Mouse (Mus musculus) right cerebral cortex, postnatal 14 days (tissue): ENCODE measurements around the gene Frmd6.

Experiments
- DNase-seq: peaks from one replicate; pipeline ENCODE4 v3.0.0; 2022

Gene Frmd6

DNA sequence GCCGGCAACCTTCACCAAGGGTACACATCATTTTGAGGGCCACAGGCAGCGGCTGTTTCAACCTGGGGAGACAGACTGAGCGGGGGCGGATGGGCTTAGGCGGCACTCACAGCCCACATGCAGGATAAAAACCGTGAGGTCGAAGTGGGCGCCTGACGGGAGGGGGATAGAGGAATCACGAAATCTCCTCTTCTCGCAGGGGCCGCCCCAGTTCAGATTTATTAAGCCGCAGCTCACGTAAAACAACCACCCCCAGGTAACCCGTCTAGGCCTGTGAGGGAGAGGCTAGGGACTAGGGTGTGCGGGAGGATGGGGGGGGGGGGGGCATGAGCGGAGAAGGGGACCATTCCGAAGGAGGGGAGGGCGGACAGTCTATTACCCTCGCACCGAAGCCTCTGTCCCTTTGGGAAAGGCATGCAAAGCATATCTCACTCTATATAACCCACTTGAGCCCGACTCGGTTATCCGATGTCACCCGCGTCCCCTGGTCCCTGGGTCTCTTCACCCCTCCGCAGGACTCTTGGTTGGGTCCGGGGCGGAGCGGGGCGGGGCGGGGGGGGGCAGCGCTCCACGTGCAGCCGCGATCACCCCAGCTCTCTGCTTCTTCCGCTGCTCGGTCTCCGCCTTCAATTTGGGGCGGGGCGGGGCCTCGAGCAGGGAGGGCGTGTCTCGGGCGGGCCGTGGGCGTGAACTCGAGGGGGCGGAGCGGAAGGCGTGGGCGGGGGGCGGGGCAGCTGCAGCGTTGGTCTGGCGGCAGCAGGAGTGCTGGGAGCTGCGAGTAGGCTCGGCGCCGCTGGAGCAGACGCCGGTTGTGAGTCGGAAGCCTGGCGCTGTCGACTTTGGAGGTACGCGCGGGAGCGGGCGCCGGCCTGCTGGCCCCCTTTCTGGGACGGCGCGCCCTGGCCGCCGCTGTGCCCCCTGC, at the start of gene Frmd6:
Gene Frmd6, plus strand, starts transcription at position 786 of the 922 bp plus-strand sequence.
- DNase-seq = peak; percentile 93

DNA sequence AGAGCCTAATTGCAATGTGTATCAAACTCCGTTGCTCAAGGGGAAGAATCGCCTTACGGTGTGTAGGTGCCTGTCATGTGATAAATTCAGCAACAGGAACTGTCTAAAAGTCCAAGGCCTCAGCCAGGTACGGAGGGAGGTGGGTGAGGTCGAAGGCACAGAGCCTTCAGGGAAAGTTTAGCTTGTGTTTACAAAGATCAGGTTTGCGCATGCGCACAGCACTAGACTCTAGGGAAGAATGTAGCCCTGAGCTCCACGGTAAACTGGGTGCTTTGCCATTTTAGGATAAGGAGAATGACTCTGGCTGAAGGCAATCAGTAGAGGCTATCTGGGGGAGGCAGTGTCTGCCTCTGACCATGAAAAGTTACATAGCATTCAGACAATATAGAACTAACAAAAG, 49.7 kb upstream of the Frmd6 start:
- DNase-seq = no peak

DNA sequence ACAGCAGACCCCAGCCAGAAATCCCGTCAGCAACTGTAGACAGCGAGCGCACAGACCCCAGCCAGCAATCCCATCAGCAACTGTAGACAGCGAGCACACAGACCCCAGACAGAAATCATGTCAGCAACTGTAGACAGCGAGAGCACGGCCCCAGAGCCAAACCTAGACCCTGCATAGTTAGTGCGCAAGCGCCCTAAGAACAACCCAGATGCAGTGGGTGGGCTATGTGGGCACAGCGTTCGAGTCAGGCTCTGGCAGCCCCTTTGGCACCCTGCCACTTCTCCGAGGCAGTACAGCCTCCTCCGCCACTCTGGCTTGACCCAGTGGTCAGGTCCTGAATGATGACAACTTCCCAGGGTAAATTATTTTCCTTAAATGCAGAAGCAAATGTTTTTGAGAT, 48.6 kb upstream of the Frmd6 start:
- DNase-seq = peak; percentile 41

DNA sequence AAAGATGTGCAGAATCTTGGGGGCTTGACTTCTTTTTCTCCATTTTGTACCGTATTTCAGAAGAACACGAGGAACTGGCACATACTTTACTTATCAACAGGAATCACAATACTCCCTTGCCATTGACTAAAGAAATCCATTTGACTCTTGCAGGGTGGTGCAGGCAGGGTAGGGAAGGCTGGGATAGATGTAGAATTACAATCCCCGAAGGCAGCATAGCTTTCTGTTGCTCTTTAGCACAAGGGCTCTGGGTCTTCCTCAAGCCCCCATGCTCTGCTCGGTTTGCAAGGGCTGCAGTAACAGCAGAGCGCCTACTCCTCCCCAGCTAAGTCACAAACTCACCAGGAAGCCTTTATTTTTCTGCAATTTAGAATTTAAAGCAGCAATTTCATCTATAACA, 47.8 kb upstream of the Frmd6 start:
- no peak for DNase-seq

DNA sequence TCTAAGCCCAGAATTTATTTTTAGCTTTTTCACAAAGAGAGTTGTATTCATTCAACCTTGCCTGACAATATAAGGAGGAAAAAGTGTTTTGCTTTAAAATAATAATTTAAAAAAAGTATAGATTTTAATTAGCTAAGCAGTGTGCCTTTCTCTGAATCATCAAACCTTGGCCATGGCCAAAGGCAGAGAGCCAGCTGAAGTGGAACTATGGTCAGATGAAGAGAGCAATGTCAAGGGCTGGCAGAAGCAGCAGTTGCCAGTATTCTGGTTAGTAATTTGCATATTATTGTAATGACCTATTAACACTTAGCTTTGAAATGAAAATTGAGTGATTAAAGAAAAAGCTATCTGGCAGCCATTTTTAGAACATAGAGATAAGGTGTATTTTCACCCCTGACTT, 47.4 kb upstream of the Frmd6 start:
- no peak for DNase-seq

DNA sequence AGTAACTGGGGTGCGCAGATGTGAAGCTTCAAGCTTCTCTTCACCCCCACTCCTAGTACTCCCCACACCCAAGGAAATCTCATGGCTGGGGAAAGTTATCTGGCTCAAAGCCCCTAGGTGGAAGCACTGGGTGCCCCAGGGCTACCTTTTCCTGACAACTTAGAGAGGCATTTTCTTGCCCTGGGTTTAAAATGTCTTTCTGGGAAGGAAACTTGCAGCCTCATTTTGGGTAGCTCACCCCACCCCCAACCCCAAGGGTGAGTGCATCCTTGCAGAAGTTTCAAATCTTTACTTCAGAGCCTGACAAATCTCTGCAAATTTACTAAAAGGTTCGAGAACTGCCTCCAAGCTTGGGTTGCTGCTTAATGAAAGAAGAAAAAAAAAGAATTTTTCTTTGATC, 47.0 kb upstream of the Frmd6 start:
- no peak for DNase-seq

DNA sequence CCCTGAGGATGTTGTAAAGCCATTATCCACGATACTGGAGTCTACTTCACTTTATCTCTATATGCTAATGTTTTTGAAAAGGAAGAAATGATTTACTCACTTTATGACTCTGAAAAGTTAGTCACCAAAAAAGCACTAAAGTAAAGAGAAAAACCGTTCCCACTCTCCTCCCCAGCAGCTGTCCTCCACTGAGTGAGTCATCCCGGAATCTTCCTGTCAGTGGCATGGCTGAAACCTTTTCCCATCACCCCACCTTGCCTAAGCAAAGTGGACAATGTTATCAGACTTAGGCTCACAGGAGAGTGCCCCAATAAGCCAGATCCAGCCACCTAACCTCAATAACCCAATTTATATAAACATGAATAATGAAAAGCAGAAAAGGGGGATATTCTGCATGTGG, 46.6 kb upstream of the Frmd6 start:
- no peak for DNase-seq

DNA sequence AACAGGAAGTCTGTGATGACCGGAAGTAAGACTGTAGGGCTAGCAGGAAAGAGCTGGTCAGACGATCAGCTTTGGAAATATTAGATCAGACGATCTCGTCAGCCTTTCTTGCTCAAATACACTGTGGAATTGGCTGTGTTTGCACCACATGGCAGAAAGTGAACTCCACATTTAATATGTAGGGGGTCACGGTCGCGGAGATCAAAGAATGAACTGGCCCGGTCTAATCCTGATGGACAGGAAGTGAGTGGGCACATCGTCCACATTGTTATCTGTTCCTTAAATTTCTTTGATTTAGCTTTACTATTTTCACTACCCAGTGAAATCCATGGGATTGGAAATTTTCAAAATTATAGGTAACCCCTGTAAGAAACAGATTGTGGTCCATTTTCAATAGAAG, 42.3 kb upstream of the Frmd6 start:
- no peak for DNase-seq

DNA sequence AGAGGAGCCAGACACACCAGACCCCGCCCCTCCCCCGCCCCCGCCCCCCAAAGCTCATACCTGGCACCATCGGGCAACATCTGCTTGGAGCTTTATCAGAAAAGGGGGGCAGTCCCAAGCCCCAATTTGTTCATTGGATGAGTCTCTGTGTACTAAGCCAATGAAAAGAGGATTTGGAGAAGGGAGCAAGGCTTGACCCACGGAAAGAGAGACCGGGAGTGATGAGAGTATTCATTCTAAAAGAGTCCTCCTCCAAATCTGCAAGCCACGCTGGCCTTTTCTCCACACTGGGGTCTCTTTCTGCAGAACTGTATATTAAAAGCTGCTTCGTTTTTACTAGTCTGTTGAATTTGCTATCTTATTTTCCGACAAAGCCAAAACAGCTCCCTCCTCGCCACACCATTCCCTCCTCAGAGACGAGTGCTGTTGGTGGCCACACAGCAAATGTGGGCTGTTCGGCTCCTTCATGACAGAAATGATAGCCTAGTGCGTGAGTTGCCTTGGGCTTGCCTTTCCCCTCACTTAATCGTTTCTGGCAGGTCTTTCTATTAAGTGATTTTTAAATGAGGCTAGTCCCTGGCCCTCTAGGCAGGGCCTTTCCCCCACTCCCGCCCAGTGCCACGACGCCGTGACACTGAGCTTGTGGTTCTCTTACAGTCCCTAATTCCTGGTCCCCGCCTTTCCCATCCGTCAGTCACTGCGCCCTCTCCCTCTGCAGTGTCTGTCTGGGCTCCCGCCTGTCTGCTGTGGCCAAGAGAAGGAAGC, 41.7 kb upstream of the Frmd6 start:
- DNase-seq = no peak

DNA sequence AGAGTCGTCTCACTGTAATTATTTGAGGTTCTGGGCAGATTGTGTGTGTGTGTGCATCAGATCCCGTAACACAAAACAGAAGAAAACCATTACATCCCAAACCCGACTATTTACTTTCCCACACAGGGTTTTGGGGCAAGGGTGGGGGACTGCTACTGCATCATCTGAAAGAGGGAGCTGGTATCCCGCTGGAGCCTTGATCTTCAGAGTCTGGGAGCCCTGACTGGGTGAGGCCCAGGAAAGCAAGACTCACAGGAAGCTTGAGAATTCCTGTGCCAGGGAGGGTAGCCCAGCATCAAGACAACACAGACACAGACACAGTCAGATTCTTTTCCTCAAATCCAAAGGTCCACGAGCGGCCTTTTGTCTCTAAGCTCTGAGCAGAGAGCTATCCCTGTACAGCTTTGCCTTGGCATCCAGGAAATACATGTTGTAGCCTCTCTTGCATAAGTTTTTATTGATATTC, 41.0 kb upstream of the Frmd6 start:
- no peak for DNase-seq

DNA sequence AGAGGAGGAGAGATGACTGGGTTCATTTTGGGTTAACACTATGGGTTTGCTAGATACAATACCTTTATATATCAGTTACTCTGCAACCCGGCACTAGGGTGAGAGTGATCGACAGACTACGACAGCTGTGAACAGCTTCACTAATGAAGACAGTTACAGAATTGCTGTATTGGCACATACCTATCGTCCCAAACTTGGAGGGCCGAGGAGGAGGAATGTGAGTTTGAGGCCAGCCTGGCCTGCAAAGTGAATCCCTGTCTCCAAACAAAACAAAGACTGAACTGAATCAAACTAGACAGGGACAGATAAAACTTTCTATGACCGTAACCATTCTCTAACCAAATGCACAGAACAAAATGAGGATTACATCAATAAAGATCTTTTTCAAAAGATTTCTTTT, 36.0 kb upstream of the Frmd6 start:
- DNase-seq = no peak

DNA sequence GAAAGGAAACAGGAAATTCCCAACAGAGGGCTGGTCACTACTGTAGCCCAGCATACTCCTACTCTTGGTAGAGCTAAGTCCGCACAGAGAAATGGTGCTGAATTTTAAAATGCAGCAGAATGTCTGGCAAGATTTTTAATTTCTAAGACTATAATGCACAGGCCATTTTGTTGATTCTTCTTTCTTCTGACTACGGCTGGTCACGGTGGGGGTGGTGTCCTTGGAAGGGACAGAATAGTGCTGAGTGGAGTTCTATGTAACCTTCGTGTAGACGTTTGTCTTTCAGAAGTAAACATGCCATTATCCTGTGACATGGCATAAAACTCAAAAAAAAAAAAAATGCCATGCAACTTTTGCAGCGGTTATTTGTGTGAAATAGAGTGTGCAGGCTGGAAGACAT, 32.0 kb upstream of the Frmd6 start:
- DNase-seq = no peak

DNA sequence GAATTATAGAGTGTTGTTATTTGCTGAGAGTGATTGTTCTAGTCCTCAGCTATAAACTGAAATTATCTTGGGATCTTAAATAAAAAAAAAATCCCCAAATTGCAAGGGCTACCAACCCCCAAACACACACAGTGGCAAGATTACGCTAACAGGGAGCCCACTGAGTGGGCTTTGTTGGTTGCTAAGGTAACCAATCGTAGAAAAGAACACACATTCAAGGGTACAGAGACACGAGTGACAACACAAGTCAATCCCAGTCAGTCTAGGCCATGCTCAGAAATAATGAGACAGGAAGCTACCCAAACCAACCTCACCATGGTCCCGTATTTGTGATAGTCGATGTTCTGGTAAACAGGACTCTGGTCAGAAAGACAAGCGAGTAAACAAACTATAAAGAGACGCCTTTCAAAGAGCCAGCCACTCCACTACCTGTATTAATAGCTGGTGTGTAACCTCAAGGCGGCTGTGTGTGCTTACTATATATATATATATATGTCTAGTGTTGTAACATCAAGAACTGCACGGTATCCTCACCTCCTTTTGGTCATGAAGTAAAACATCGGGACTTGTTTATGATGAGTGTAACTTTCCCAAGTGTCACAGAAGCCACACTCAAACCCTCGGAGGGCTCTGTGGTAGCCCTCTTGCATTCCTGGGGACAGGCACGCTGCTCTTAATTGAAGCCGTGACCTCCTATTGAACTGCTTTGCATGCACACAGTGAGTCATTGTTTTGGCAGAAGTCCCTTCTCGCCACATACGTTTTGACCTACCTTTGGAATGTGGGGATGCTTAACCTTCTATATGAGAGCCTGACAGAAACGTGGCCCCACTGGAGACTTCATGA, 30.5 kb upstream of the Frmd6 start:
- DNase-seq = no peak

DNA sequence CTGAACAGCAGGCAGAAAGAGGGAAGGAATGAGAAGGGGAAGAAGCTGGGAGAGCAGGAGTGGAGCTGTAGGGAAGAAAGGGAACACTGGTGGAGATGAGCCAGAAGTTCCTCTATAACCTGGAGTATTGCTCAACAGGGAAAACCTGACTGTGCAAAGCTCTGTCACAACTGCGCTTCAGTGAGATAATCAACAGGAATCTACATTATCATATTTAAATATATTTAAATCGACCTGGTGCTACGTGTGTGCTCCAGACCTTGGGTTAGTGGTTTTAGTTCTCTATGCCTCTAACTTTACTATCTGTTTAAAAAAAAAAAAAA, 30.0 kb upstream of the Frmd6 start:
- DNase-seq = no peak

DNA sequence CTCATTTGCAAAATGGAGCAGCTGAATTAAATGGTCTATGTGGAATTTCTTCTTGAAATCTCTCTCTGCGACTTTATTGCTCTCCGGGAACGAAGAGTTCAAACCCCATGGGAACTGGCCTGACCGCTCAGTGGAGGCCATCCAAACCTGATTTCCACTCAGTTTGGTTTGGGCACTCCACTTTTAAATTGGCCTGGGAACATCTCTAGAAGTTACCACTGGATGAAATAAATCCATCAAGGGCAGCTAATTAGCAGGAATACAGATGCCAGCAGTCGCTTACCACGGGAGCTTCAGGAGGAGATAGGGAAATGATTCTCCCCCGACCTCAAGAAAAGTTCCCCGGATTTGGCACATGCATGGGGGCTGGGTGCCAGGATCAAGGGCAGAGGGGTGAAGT, 26.8 kb upstream of the Frmd6 start:
- no peak for DNase-seq

DNA sequence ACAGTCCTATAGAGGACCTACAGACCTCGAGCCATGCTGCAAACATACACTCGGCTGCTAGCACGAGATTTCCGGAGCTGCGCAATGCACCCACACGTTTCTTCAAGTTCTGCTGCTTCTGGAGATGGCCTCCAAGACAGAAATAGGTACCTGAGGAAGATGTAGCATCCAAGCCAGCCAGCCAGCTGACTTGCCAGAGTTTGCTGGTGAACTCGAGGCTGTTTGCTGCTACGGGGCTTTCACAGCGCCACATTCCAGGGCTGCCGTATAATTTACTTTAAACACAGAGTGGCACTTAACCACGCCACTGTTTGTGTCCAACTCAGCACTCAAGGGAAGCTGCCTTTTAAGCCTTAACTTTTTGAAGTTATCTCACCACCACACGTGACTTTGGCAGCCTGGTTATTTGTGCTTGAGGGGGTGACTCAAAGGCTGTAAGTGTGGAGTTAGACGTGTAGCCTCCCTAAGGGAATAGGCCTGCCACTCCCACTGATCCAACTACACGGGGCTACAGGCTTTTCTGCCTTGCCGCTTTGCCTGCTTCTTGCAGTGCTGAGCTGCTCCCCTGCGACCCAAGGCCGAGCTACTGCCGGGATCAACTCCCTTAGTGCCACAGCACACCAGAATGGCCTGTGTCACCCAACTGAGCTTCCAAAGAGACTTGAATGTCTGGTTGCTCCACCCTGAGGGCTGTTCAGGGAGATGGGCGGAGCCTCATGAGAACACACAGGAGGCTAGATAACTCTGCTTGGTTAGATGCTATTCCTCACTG, 25.9 kb upstream of the Frmd6 start:
- peak; percentile 13 for DNase-seq

DNA sequence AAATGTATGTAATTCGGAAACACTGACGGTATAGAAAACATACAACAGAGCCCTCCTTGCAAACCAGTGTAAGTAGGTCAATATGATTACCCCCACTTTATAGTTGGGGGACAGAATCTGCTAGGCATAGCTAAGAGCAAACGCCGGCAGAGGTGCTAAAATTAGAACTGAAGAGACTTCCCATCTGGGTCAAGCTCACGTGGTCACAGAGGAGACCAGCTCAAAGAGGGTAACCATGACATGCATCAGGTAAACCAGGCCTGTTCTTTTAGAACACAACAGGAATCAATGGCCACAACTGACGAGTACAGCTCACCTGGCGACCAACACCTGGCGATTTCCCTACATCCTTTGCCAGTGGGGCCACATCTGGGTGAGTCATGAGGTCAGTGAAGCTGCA, 25.2 kb upstream of the Frmd6 start:
- DNase-seq = no peak

DNA sequence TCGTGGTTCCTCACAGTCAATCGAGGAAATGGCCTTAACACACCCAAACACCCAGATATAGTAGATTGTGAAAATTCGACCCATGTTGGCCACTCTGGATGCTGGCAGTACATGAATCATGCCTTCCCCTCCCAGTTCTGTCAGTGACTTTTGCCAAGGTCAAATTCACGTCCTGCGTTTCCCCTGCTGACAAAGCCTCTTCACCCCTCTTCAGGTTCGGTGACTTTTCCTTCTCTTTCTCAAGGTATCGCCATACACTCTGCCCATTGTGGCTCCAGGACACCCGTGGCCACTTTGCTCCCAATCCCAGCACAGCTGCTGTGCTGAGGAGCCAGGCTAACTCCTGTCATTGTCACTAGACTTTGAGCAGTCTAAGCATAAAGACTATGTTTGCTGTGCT, 24.0 kb upstream of the Frmd6 start:
- no peak for DNase-seq

DNA sequence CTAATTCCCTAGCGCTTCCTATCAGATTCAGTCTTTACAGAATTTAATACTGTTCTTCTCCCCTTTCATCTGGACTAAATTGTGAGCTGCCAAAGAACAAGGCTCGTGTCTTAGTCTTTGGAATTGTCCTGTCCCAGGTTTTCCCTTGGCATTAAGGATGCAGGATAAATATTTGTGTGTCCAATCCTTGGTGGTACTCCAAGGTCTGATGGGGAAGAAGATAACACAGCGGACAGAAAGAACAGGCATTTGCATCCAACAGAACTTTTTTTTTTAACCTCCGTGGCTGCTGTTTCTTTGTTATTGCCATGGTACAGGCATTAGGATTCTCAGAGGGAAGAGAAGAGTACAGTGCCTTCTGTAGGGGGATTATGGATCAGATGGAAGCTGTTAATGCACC, 21.8 kb upstream of the Frmd6 start:
- DNase-seq = no peak

DNA sequence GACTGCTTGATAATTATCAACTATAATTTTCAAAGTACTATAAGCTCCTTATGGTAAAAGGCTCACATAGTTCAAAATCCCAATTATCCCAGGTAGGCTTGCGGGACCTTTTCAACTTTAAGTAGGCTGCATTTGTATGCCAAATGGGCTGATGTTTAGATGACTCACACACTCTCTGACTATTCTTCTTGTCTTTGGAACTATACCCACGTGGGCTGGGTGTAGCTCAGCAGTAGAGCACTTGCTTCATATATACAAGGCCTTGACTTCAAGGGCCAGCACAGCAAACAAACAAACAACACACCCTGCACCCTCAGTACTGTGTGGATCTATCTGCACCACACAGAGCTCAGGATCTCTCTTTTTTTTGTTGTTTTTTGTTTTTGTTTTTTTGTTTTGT, 20.3 kb upstream of the Frmd6 start:
- no peak for DNase-seq

DNA sequence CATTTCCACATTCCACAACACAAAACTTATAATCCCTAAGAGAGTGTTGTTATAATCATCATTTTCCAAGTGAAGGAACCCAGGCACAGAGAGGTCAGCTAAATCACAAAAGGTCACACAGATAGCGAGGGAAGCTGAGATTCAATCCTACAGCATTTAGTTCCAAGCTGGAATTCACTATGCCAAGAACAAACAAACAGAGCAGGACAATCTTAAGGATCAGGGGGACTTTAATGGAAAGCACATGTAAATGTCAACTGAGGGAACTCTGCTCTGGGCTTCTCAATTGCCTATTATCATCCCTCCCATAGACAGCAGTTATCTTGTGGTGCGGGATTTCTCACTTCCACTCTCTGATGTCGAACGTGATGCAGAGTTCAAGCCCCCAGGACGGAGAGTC, 17.8 kb upstream of the Frmd6 start:
- no peak for DNase-seq

DNA sequence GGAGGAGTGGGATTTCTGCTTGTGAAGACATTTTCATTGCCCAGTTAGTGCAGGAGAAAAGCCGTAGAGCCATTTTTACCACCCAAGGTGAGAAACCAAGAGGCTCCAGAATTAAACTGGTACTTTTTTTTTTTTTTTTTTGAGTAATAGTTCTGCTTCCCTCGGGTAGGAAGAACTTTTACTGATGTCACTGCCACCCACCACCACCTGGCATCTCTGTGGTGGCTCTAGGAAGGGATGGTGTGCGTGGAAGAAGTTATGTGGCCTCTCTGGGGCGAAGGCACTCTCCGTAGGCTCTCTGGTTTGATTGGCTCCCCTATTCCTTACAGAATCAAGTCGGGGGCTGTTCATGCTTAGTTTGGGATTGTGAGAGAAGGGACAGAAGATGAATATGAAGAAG, 17.3 kb upstream of the Frmd6 start:
- DNase-seq = no peak

DNA sequence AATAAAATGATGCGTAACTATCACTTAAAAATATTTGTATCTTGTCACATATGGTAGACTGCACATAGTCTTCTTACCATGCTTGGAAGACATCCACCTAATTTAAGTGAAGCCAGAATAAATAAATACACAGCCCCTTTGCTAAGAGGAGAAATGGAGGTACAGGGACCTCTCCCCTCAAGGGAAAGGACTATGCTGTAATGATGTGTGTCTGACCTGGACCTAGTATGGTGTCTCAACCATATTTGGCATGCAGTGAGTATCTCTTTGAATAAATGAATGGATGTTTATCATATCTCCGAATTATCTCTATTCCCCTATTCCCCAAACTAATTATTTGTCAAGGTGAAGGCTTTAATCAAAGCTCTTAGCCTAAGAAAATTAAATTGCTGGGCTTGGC, 15.4 kb upstream of the Frmd6 start:
- DNase-seq = no peak
